In the genomic region with DNA sequence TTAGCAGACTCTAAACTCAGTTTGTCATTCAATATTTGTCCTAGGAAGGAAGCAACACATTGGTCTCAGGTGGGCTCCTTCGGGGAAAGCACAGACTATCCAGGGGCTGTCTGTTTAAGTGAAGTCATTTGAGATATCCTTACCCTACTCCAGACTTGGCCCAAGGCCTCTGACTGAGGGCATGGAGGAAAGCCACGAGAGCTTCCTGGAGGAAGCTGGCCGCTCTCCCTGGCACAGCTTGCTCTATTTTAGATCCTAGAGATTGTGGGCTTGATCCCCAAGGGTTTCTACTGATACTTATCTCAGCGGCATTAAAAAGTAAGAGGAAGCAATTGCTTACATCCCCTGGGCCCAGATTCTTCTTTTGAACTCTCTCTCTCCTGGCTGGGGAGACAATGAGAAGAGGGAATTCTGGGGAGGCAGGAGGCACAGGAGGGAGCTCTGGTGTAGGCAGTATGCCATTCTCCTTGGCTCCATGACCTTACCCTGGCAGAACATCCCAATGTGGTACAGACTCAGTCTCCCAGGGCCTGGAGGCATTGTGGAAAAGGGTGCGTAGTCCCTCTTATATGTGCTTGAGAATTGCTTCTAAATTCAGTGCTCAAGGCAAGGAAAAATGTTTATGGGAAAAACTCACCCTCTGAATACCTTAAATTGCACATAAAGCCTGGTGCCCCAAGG, we compare ENCODE assay signal across 16 mouse cellular contexts. TPM values are rescaled to one million over a fixed set of nuclear protein-coding genes. Genes with fewer than 3 reads are reported as not detected.
A peak's percentile ranks its signal among the peaks of the same experiment; 100 is the strongest.
DNase-seq lines count a peak whose midpoint lies in the region; ATAC-seq and TF ChIP-seq lines count a peak whose summit lies in the region.
"Had no signal": no experiment of that assay in that cellular context is flagged by ENCODE, and none has a peak within 500 bp of the region (broad histone marks: within the 10 kb centered on the region; RNA-seq: fewer than 3 reads in every experiment).

No protein-coding gene starts in this region.

- no peak overlapping the region for H3K9ac ChIP-seq in hindbrain, embryonic 15.5 days
- H3K9ac ChIP-seq in hindbrain, embryonic 11.5 days (ENCODE audit: low read depth, low read length) = no peak overlapping the region
- H3K9ac ChIP-seq in hindbrain, postnatal 0 days (replicated peaks; ENCODE audit: low read length) = no peak overlapping the region
- H3K9ac ChIP-seq in neural tube, embryonic 14.5 days (replicated peaks; ENCODE audit: low read depth, low read length) = no peak overlapping the region
- H3K9ac ChIP-seq: forebrain, embryonic 15.5 days; lung, embryonic 14.5 days had no signal

- ATAC-seq in hindbrain, embryonic 15.5 days (ENCODE audit: low FRiP score, low read depth) = no peak
- no peak for ATAC-seq in hindbrain, embryonic 11.5 days (ENCODE audit: low FRiP score)
- no peak for ATAC-seq in hindbrain, postnatal 0 days
- no peak for ATAC-seq in neural tube, embryonic 14.5 days (ENCODE audit: low read depth)
- ATAC-seq: forebrain, embryonic 15.5 days had no signal

- TF ChIP-seq CTCF in hindbrain, postnatal 0 days (IDR thresholded peaks at IDR 0.05; ENCODE audit: low read depth) = no peak
- TF ChIP-seq CTCF in kidney, adult 2 months (conservative IDR thresholded peaks at IDR 0.05; ENCODE audit: insufficient read depth, insufficient read length, low read depth, low read length) = no peak

- no peak for TF ChIP-seq POLR2A in kidney, adult 2 months (IDR thresholded peaks at IDR 0.05; ENCODE audit: low read depth, low read length)

- WGBS in hindbrain, embryonic 15.5 days = 70% methylated on average over 5 of the region's 5 CpGs
- 75% methylated on average over 5 of the region's 5 CpGs for WGBS in hindbrain, embryonic 11.5 days
- WGBS in hindbrain, postnatal 0 days = 76% methylated on average over 5 of the region's 5 CpGs
- WGBS in neural tube, embryonic 14.5 days = 60% methylated on average over 5 of the region's 5 CpGs
- 74% methylated on average over 5 of the region's 5 CpGs for WGBS in kidney, adult 2 months

- no peaks in the 10 kb centered on the region for H3K9me3 ChIP-seq in hindbrain, embryonic 15.5 days
- no peaks in the 10 kb centered on the region for H3K9me3 ChIP-seq in hindbrain, embryonic 11.5 days (ENCODE audit: control insufficient read depth, low read length)
- no peaks in the 10 kb centered on the region for H3K9me3 ChIP-seq in hindbrain, postnatal 0 days (ENCODE audit: low read length)
- no peaks in the 10 kb centered on the region for H3K9me3 ChIP-seq in neural tube, embryonic 14.5 days (ENCODE audit: control insufficient read depth, low read length)
- H3K9me3 ChIP-seq: forebrain, embryonic 15.5 days; heart, embryonic 10.5 days had no signal

- peak overlapping the region; percentile 88 for H3K4me2 ChIP-seq in hindbrain, embryonic 15.5 days
- no peak overlapping the region for H3K4me2 ChIP-seq in hindbrain, embryonic 11.5 days (replicated peaks; ENCODE audit: low read depth, low read length)
- H3K4me2 ChIP-seq in hindbrain, postnatal 0 days (ENCODE audit: low read depth, low read length) = peak overlapping the region; percentile 56
- peak overlapping the region; percentile 70; the same call in 1 of the 2 replicates for H3K4me2 ChIP-seq in neural tube, embryonic 14.5 days (ENCODE audit: low read depth, low read length)
- H3K4me2 ChIP-seq: lung, embryonic 14.5 days had no signal

- DNase-seq in hindbrain, embryonic 11.5 days (ENCODE audit: low spot score) = no peak
- DNase-seq in cerebellum, adult 8-10 months = peak; percentile 84
- no peak for DNase-seq in hindbrain, postnatal 0 days (ENCODE audit: low spot score)
- no peak for DNase-seq in lung, postnatal 36 days
- DNase-seq in kidney, adult 2 months = no peak
- DNase-seq: adrenal gland, postnatal 36 days; gastrocnemius, postnatal 10 days; kidney, adult 18-20 months; lung, embryonic 14.5 days; thymus, postnatal 4 days had no signal

- H3K27ac ChIP-seq in hindbrain, embryonic 15.5 days (replicated peaks) = no peak overlapping the region
- no peak overlapping the region for H3K27ac ChIP-seq in hindbrain, embryonic 11.5 days (ENCODE audit: low read depth, low read length)
- no peak overlapping the region for H3K27ac ChIP-seq in hindbrain, postnatal 0 days
- no peak overlapping the region for H3K27ac ChIP-seq in neural tube, embryonic 14.5 days (ENCODE audit: low read depth, low read length)
- H3K27ac ChIP-seq in kidney, adult 2 months (ENCODE audit: insufficient read depth, low read depth, low read length) = no peak overlapping the region
- H3K27ac ChIP-seq: forebrain, embryonic 15.5 days; heart, embryonic 10.5 days had no signal

- 0 out of 2 replicates have a peak overlapping the region, but pooled peaks have one; percentile 68 for H3K4me3 ChIP-seq in hindbrain, embryonic 15.5 days
- H3K4me3 ChIP-seq in hindbrain, embryonic 11.5 days (ENCODE audit: low read depth, low read length) = no peak overlapping the region
- H3K4me3 ChIP-seq in hindbrain, postnatal 0 days (ENCODE audit: low read length) = no peak overlapping the region
- no peak overlapping the region for H3K4me3 ChIP-seq in neural tube, embryonic 14.5 days (ENCODE audit: low read depth, low read length)
- no peak overlapping the region for H3K4me3 ChIP-seq in kidney, adult 2 months (ENCODE audit: insufficient read depth, low read depth, low read length)
- H3K4me3 ChIP-seq: forebrain, embryonic 15.5 days; heart, embryonic 10.5 days had no signal

- peaks cover 43% of the 10 kb centered on the region for H3K4me1 ChIP-seq in hindbrain, embryonic 15.5 days (replicated peaks)
- no peaks in the 10 kb centered on the region; the same call in 1 of the 2 replicates for H3K4me1 ChIP-seq in hindbrain, embryonic 11.5 days (replicated peaks; ENCODE audit: control insufficient read depth, insufficient read depth, low read length)
- H3K4me1 ChIP-seq in hindbrain, postnatal 0 days (ENCODE audit: insufficient read depth, low read length) = no peaks in the 10 kb centered on the region
- peaks cover 18% of the 10 kb centered on the region for H3K4me1 ChIP-seq in neural tube, embryonic 14.5 days (ENCODE audit: control insufficient read depth, insufficient read depth, low read length)
- H3K4me1 ChIP-seq in kidney, adult 2 months (ENCODE audit: control insufficient read depth, insufficient read depth, low read length) = no peaks in the 10 kb centered on the region

- H3K36me3 ChIP-seq in hindbrain, embryonic 15.5 days = no peaks in the 10 kb centered on the region
- H3K36me3 ChIP-seq in hindbrain, embryonic 11.5 days (ENCODE audit: control insufficient read depth, insufficient read depth, low read length) = no peaks in the 10 kb centered on the region
- H3K36me3 ChIP-seq in hindbrain, postnatal 0 days (ENCODE audit: insufficient read depth, low read length) = no peaks in the 10 kb centered on the region
- no peaks in the 10 kb centered on the region for H3K36me3 ChIP-seq in neural tube, embryonic 14.5 days (ENCODE audit: control insufficient read depth, insufficient read depth, low read length)
- H3K36me3 ChIP-seq in kidney, adult 2 months (ENCODE audit: control insufficient read depth, insufficient read depth, low read length) = no peaks in the 10 kb centered on the region
- H3K36me3 ChIP-seq: forebrain, embryonic 15.5 days; heart, embryonic 10.5 days had no signal

- H3K27me3 ChIP-seq in hindbrain, embryonic 15.5 days = peaks cover 24% of the 10 kb centered on the region
- H3K27me3 ChIP-seq in hindbrain, embryonic 11.5 days (ENCODE audit: control insufficient read depth, insufficient read depth, low read length) = peaks cover 32% of the 10 kb centered on the region
- no peaks in the 10 kb centered on the region; the same call in 1 of the 2 replicates for H3K27me3 ChIP-seq in hindbrain, postnatal 0 days (ENCODE audit: insufficient read depth, low read length)
- H3K27me3 ChIP-seq in neural tube, embryonic 14.5 days (ENCODE audit: control insufficient read depth, insufficient read depth, low read length) = peaks cover 17% of the 10 kb centered on the region
- no peaks in the 10 kb centered on the region for H3K27me3 ChIP-seq in kidney, adult 2 months (replicated peaks; ENCODE audit: control insufficient read depth, insufficient read depth, low read length)

RNA-seq across cellular contexts. Expression of gene Galnt9, which starts 2.7 kb away (rescaled TPM):
- 23.9 and 26.4 TPM in 2 replicates for polyA plus RNA-seq in hindbrain, embryonic 15.5 days (2015; fragmentation: Nextera tagmentation; extraction: Ambion mirVana)
- polyA plus RNA-seq in hindbrain, embryonic 11.5 days (2014; fragmentation: Nextera tagmentation; extraction: Ambion mirVana) = 4.3 and 4.6 TPM in 2 replicates
- total RNA-seq in hindbrain, postnatal 0 days (2014; rRNA removed) = 26.7 and 27.8 TPM in 2 replicates
- polyA plus RNA-seq in hindbrain, postnatal 0 days (2015; fragmentation: Nextera tagmentation; extraction: Ambion mirVana) = 16.4 and 19.8 TPM in 2 replicates
- 25.1 and 26.0 TPM in 2 replicates for polyA plus RNA-seq in neural tube, embryonic 14.5 days (2014; fragmentation: Nextera tagmentation; extraction: Ambion mirVana)
- polyA plus RNA-seq in kidney, adult 2 months (2012; rRNA removed) = 0.50 and 0.61 TPM in 2 replicates
- total RNA-seq: heart, postnatal 25 days; liver, adult 2 months had no signal
- polyA plus RNA-seq: heart, embryonic 10.5 days; lung, embryonic 14.5 days had no signal
